ENCODE assay signal across 22 mouse cellular contexts in genomic region chr3:94690616-94691247, GRCm38 (mm10). TPM values are rescaled to one million over a fixed set of nuclear protein-coding genes. Genes with fewer than 3 reads are reported as not detected.
DNase-seq lines count a peak whose midpoint lies in the region; ATAC-seq and TF ChIP-seq lines count a peak whose summit lies in the region.
"Had no signal": no experiment of that assay in that cellular context is flagged by ENCODE, and none has a peak within 500 bp of the region (broad histone marks: within the 10 kb centered on the region; RNA-seq: fewer than 3 reads in every experiment).

No protein-coding gene starts in this region.

- H3K9me3 ChIP-seq in lung, postnatal 0 days (ENCODE audit: low read length) = no peaks in the 10 kb centered on the region
- H3K9me3 ChIP-seq: embryonic facial prominence, embryonic 13.5 days; heart, embryonic 15.5 days; megakaryocyte, embryonic 14.5 days; midbrain, embryonic 15.5 days had no signal

- DNase-seq in heart, adult 11 months = peak; percentile 86
- DNase-seq in heart, adult 2 months = no peak
- peak; percentile 9 for DNase-seq in lung, postnatal 0 days (ENCODE audit: low spot score)
- no peak for DNase-seq in lung, postnatal 14 days
- peak; percentile 78 for DNase-seq in kidney, adult 9 months
- DNase-seq in yolk sac, embryonic 10.5 days (ENCODE audit: low spot score) = peak; percentile 65
- DNase-seq in cerebellum, adult 11 months = no peak
- DNase-seq: B cell, adult 2 months; cerebellum, adult 2 months; heart, adult 18-20 months; left cerebral cortex, postnatal 4 days; retina, postnatal 1 day had no signal

- intact Hi-C loops in heart, adult 2 months (cut with DNase I) = loop anchor here (5.0 kb wide), 1 partner anchor 242 kb away; the partner anchor contains the start of gene Selenbp1

- no peak overlapping the region for H3K4me2 ChIP-seq in lung, postnatal 0 days (replicated peaks; ENCODE audit: low read depth, low read length)
- H3K4me2 ChIP-seq: embryonic facial prominence, embryonic 13.5 days; heart, embryonic 15.5 days; midbrain, embryonic 15.5 days had no signal

- H3K9ac ChIP-seq in heart, adult 2 months (ENCODE audit: low read depth, low read length) = no peak overlapping the region
- H3K9ac ChIP-seq in lung, postnatal 0 days (replicated peaks; ENCODE audit: low read depth) = no peak overlapping the region
- H3K9ac ChIP-seq: embryonic facial prominence, embryonic 13.5 days; heart, embryonic 15.5 days; liver, embryonic 14.5 days; midbrain, embryonic 15.5 days had no signal

- H3K4me1 ChIP-seq in heart, adult 2 months (ENCODE audit: control insufficient read depth, insufficient read depth, low read length) = no peaks in the 10 kb centered on the region
- H3K4me1 ChIP-seq in lung, postnatal 0 days (ENCODE audit: insufficient read depth, low read depth, low read length) = no peaks in the 10 kb centered on the region
- H3K4me1 ChIP-seq: heart, embryonic 15.5 days; midbrain, embryonic 15.5 days had no signal

- no peak overlapping the region for H3K4me3 ChIP-seq in heart, adult 2 months
- no peak overlapping the region for H3K4me3 ChIP-seq in lung, postnatal 0 days (ENCODE audit: low read depth, low read length)
- H3K4me3 ChIP-seq: embryonic facial prominence, embryonic 13.5 days; heart, embryonic 15.5 days; layer of hippocampus, adult 2 months; megakaryocyte, embryonic 14.5 days; midbrain, embryonic 15.5 days had no signal

- H3K27ac ChIP-seq in heart, adult 2 months = no peak overlapping the region
- H3K27ac ChIP-seq in lung, postnatal 0 days (ENCODE audit: low read length) = no peak overlapping the region
- H3K27ac ChIP-seq: embryonic facial prominence, embryonic 13.5 days; heart, embryonic 15.5 days; layer of hippocampus, adult 2 months; liver, embryonic 14.5 days; midbrain, embryonic 15.5 days had no signal

- H3K27me3 ChIP-seq in heart, adult 2 months (ENCODE audit: control insufficient read depth, insufficient read depth, low read length) = no peaks in the 10 kb centered on the region
- H3K27me3 ChIP-seq in lung, postnatal 0 days (replicated peaks; ENCODE audit: insufficient read depth, low read length) = no peaks in the 10 kb centered on the region
- H3K27me3 ChIP-seq: embryonic facial prominence, embryonic 13.5 days; heart, embryonic 15.5 days; midbrain, embryonic 15.5 days had no signal

- H3K36me3 ChIP-seq in heart, adult 2 months (ENCODE audit: control insufficient read depth, insufficient read depth, low read length) = no peaks in the 10 kb centered on the region
- H3K36me3 ChIP-seq in lung, postnatal 0 days (ENCODE audit: insufficient read depth, low read length) = no peaks in the 10 kb centered on the region
- H3K36me3 ChIP-seq: embryonic facial prominence, embryonic 13.5 days; heart, embryonic 15.5 days; midbrain, embryonic 15.5 days had no signal

- no peak for ATAC-seq in lung, postnatal 0 days
- ATAC-seq: forebrain, embryonic 16.5 days; midbrain, embryonic 15.5 days had no signal

- TF ChIP-seq POLR2A in heart, adult 2 months (IDR thresholded peaks at IDR 0.05; ENCODE audit: insufficient read depth, low read depth, low read length) = no peak

- TF ChIP-seq CTCF in heart, adult 2 months (IDR thresholded peaks at IDR 0.05) = no peak
- TF ChIP-seq CTCF in lung, postnatal 0 days (IDR thresholded peaks at IDR 0.05) = no peak

- no peak for TF ChIP-seq EP300 in heart, adult 2 months (IDR thresholded peaks at IDR 0.05; ENCODE audit: insufficient read depth, low read depth, low read length)
- no peak for TF ChIP-seq EP300 in lung, postnatal 0 days (IDR thresholded peaks at IDR 0.05)

- H3K79me2 ChIP-seq in heart, adult 2 months (replicated peaks; ENCODE audit: control insufficient read depth, insufficient read depth, low read length) = no peaks in the 10 kb centered on the region

RNA-seq across cellular contexts. Expression of gene Selenbp2, which starts 2.6 kb away (rescaled TPM):
- 10 to 100 TPM; 12.4 to 19.0 TPM for total RNA-seq in heart, adult 2 months (2021)
- 4.1 and 6.8 TPM in 2 replicates for polyA plus RNA-seq in heart, adult 2 months (2012; rRNA removed)
- polyA plus RNA-seq in lung, postnatal 0 days (2015; fragmentation: Nextera tagmentation; extraction: Ambion mirVana) = 7.8 and 8.5 TPM in 2 replicates
- total RNA-seq: hematopoietic stem cell, adult 5-6 weeks had no signal
- polyA plus RNA-seq: forebrain, embryonic 16.5 days had no signal

RNA-seq across cellular contexts. Expression of gene Tuft1, which starts 32.1 kb away (rescaled TPM):
- total RNA-seq in heart, adult 2 months (2021) = 1 to 10 TPM; 2.0 to 2.1 TPM
- polyA plus RNA-seq in heart, adult 2 months (2012; rRNA removed) = 1.6 and 1.9 TPM in 2 replicates
- 16.9 and 19.5 TPM in 2 replicates for polyA plus RNA-seq in lung, postnatal 0 days (2015; fragmentation: Nextera tagmentation; extraction: Ambion mirVana)

RNA-seq across cellular contexts. Expression of gene Gm10972, which starts 47.8 kb away (rescaled TPM):
- not detected for total RNA-seq in heart, adult 2 months (2021)
- polyA plus RNA-seq in heart, adult 2 months (2012; rRNA removed) = not detected in 2 replicates
- polyA plus RNA-seq in lung, postnatal 0 days (2015; fragmentation: Nextera tagmentation; extraction: Ambion mirVana) = not detected in 2 replicates
- total RNA-seq: common myeloid progenitor, adult 5-6 weeks; heart, adult 18-20 months; hematopoietic stem cell, adult 5-6 weeks; layer of hippocampus, adult 2 months; left cerebral cortex, adult 18-20 months; left cerebral cortex, postnatal 4 days had no signal
- polyA plus RNA-seq: cerebellum, adult 2 months; embryonic facial prominence, embryonic 13.5 days; forebrain, embryonic 16.5 days; heart, embryonic 15.5 days; liver, embryonic 14.5 days; midbrain, embryonic 15.5 days had no signal

Comparison
In these comparisons a context has a peak if more than half of its experiments do, and no peak if none do; other contexts are left out.
1. DNase-seq: peak in heart, adult 11 months (single experiment), lung, postnatal 0 days (single experiment), kidney, adult 9 months (single experiment) and yolk sac, embryonic 10.5 days (single experiment); none in heart, adult 2 months (0 of 2), lung, postnatal 14 days (single experiment) and cerebellum, adult 11 months (single experiment).